Mouse (Mus musculus): ENCODE measurements around the gene Ifi44.

The Ifi44 gene

DNA sequence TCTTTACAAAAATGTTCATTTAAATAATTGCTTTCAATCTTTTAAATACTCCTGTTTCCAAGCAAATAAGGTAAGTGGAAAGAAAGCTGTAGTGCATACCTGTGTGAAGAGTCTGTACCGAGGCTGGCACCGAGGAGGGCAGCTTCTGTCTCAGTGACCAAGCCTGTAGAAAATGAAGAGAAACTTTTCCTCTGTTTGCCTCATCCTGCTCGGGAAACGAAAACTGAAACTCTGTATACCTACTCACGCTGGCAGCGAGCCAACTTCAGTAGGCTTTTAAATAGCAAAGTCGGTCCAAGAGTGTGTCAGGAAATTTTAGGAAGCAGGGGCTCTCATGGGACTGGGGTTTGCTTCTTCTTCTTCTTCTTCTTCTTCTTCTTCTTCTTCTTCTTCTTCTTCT, at the start of gene Ifi44:
TSS of gene Ifi44 (minus strand) at position 224 of the 400 bp plus-strand sequence.
- no peak for DNase-seq (ENCODE audit: low read depth, low spot score)

DNA sequence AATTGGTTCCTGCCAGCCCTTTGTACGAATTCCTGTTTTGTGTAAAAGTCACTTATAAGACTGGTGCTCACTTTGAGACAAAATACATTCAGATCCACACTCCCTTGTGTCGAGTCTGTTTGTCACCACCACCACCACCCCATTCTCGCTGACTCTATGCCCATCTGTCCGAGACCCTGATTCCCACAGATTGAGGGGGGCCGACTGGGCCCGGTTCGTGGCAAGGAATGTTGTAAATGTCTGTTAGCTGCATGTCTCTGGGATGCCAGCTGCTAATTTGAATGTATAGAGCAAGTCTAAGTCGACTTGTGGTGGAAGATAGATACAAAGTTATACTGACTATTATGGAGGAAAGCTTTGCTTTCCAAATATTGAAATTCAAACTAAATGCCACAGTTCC, 38.9 kb upstream of the Ifi44 start:
- DNase-seq (ENCODE audit: low read depth, low spot score) = no peak

- peak; percentile 4 for DNase-seq (ENCODE audit: low read depth, low spot score)
Measured at GRCm38 (mm10) chr3:151775089-151775488, 25.3 kb upstream of the Ifi44 start.

GRCm38 (mm10) chr3:151771074-151771473, 21.3 kb upstream of the Ifi44 start:
- peak; percentile 70 for DNase-seq (ENCODE audit: low read depth, low spot score)

- DNase-seq (ENCODE audit: low read depth, low spot score) = no peak
Measured at GRCm38 (mm10) chr3:151748514-151748913, 1.2 kb downstream of the Ifi44 start.

- no peak for DNase-seq (ENCODE audit: low read depth, low spot score)
Measured at GRCm38 (mm10) chr3:151746058-151746457, 3.7 kb downstream of the Ifi44 start.

- DNase-seq (ENCODE audit: low read depth, low spot score) = no peak
Measured at GRCm38 (mm10) chr3:151742223-151742622, 7.5 kb downstream of the Ifi44 start.

GRCm38 (mm10) chr3:151716246-151716645, 33.5 kb downstream of the Ifi44 start:
- DNase-seq (ENCODE audit: low read depth, low spot score) = peak; percentile 21

GRCm38 (mm10) chr3:151707335-151707734, 42.4 kb downstream of the Ifi44 start:
- DNase-seq (ENCODE audit: low read depth, low spot score) = no peak
